Comparison of ENCODE assay signal across 26 mouse cellular contexts in genomic region chr8:61865365-61865764, GRCm38 (mm10). TPM values are rescaled to one million over a fixed set of nuclear protein-coding genes. Genes with fewer than 3 reads are reported as not detected.
A peak's percentile ranks its signal among the peaks of the same experiment; 100 is the strongest.
DNase-seq lines count a peak whose midpoint lies in the region; ATAC-seq and TF ChIP-seq lines count a peak whose summit lies in the region.
"Had no signal": no experiment of that assay in that cellular context is flagged by ENCODE, and none has a peak within 500 bp of the region (broad histone marks: within the 10 kb centered on the region; RNA-seq: fewer than 3 reads in every experiment).

No protein-coding gene starts in this region.

- H3K79me2 ChIP-seq in liver, adult 2 months (ENCODE audit: control insufficient read depth, insufficient read depth, low read length): no peaks in the 10 kb centered on the region

- no peaks in the 10 kb centered on the region for H3K27me3 ChIP-seq in forebrain, embryonic 15.5 days
- no peaks in the 10 kb centered on the region for H3K27me3 ChIP-seq in forebrain, embryonic 13.5 days
- H3K27me3 ChIP-seq in hindbrain, embryonic 16.5 days (replicated peaks; ENCODE audit: control insufficient read depth, insufficient read depth, low read length): no peaks in the 10 kb centered on the region
- no peaks in the 10 kb centered on the region for H3K27me3 ChIP-seq in hindbrain, embryonic 13.5 days
- H3K27me3 ChIP-seq in liver, adult 2 months (ENCODE audit: control insufficient read depth, insufficient read depth, low read length): no peaks in the 10 kb centered on the region
- H3K27me3 ChIP-seq: CH12.LX; heart, embryonic 12.5 days; heart, embryonic 15.5 days; hindbrain, embryonic 15.5 days had no signal

- no peak overlapping the region for H3K4me2 ChIP-seq in forebrain, embryonic 15.5 days (replicated peaks)
- no peak overlapping the region for H3K4me2 ChIP-seq in forebrain, embryonic 13.5 days
- H3K4me2 ChIP-seq in hindbrain, embryonic 16.5 days (ENCODE audit: low read length): no peak overlapping the region
- no peak overlapping the region for H3K4me2 ChIP-seq in hindbrain, embryonic 13.5 days
- H3K4me2 ChIP-seq: heart, embryonic 12.5 days; heart, embryonic 15.5 days; hindbrain, embryonic 15.5 days had no signal

- 55% methylated on average over 7 of the region's 7 CpGs for WGBS in forebrain, embryonic 15.5 days
- 75% methylated on average over 7 of the region's 7 CpGs for WGBS in forebrain, embryonic 13.5 days
- WGBS in hindbrain, embryonic 16.5 days: 73% methylated on average over 7 of the region's 7 CpGs
- 91% methylated on average over 7 of the region's 7 CpGs for WGBS in hindbrain, embryonic 13.5 days
- WGBS in liver, adult 2 months: 38% methylated on average over 7 of the region's 7 CpGs

- ATAC-seq in forebrain, embryonic 15.5 days (replicated peaks): peak; percentile 69
- ATAC-seq in forebrain, embryonic 13.5 days: no peak
- ATAC-seq in hindbrain, embryonic 16.5 days: 0 out of 2 replicates have a peak, but pooled peaks have one; percentile 56
- no peak for ATAC-seq in hindbrain, embryonic 13.5 days (ENCODE audit: low FRiP score)
- ATAC-seq: inflammation-experienced regulatory T-cells, adult 6 months; intestine, embryonic 16.5 days had no signal

- no peaks in the 10 kb centered on the region for H3K9me3 ChIP-seq in forebrain, embryonic 15.5 days
- no peaks in the 10 kb centered on the region for H3K9me3 ChIP-seq in forebrain, embryonic 13.5 days (replicated peaks)
- H3K9me3 ChIP-seq in hindbrain, embryonic 16.5 days (ENCODE audit: control insufficient read depth, low read length): no peaks in the 10 kb centered on the region
- H3K9me3 ChIP-seq in hindbrain, embryonic 13.5 days: no peaks in the 10 kb centered on the region
- H3K9me3 ChIP-seq: G1E; heart, embryonic 12.5 days; heart, embryonic 15.5 days; hindbrain, embryonic 10.5 days; hindbrain, embryonic 15.5 days had no signal

- DNase-seq in liver, adult 2 months (ENCODE audit: extremely low read depth, low read depth, low spot score): peak; percentile 71
- DNase-seq in liver: no peak
- peak; percentile 16 for DNase-seq in Muller cell, postnatal 12 days (ENCODE audit: inconsistent ontology term)
- no peak for DNase-seq in adrenal gland, postnatal 4 days (ENCODE audit: low spot score in 2 of 2)
- DNase-seq: adrenal gland, adult 2 months; adrenal gland, postnatal 14 days; B cell, adult 2 months; cerebellum, adult 18-20 months; cerebellum, adult 9-10 months; cerebellum, postnatal 14 days; gastrocnemius, postnatal 25 days; heart, postnatal 10 days; heart, postnatal 36 days; kidney, adult 18-20 months had no signal

- no peak overlapping the region for H3K27ac ChIP-seq in forebrain, embryonic 15.5 days (replicated peaks)
- H3K27ac ChIP-seq in forebrain, embryonic 13.5 days: no peak overlapping the region
- H3K27ac ChIP-seq in hindbrain, embryonic 16.5 days (ENCODE audit: low read depth, low read length): no peak overlapping the region
- no peak overlapping the region for H3K27ac ChIP-seq in hindbrain, embryonic 13.5 days
- no peak overlapping the region for H3K27ac ChIP-seq in liver, adult 2 months (replicated peaks; ENCODE audit: insufficient read depth, low read depth, low read length)
- H3K27ac ChIP-seq: heart, embryonic 15.5 days; hindbrain, embryonic 10.5 days; hindbrain, embryonic 15.5 days had no signal

- TF ChIP-seq POLR2A in liver, adult 2 months (IDR thresholded peaks at IDR 0.05; ENCODE audit: extremely low read depth, insufficient read depth, low read length): no peak

- no peaks in the 10 kb centered on the region for H3K36me3 ChIP-seq in forebrain, embryonic 15.5 days
- H3K36me3 ChIP-seq in forebrain, embryonic 13.5 days (ENCODE audit: poor library complexity, severe bottlenecking): no peaks in the 10 kb centered on the region
- H3K36me3 ChIP-seq in hindbrain, embryonic 16.5 days (ENCODE audit: control insufficient read depth, insufficient read depth, low read length): no peaks in the 10 kb centered on the region
- no peaks in the 10 kb centered on the region for H3K36me3 ChIP-seq in hindbrain, embryonic 13.5 days
- H3K36me3 ChIP-seq in liver, adult 2 months (ENCODE audit: control insufficient read depth, insufficient read depth, low read length): no peaks in the 10 kb centered on the region
- H3K36me3 ChIP-seq: G1E; hindbrain, embryonic 10.5 days; hindbrain, embryonic 15.5 days had no signal

- H3K9ac ChIP-seq in forebrain, embryonic 15.5 days (replicated peaks): no peak overlapping the region
- no peak overlapping the region for H3K9ac ChIP-seq in forebrain, embryonic 13.5 days
- no peak overlapping the region for H3K9ac ChIP-seq in hindbrain, embryonic 16.5 days (ENCODE audit: low read depth, low read length)
- H3K9ac ChIP-seq in hindbrain, embryonic 13.5 days: no peak overlapping the region
- no peak overlapping the region for H3K9ac ChIP-seq in liver, adult 2 months (ENCODE audit: low read depth, low read length)
- H3K9ac ChIP-seq: heart, embryonic 12.5 days; heart, embryonic 15.5 days; hindbrain, embryonic 15.5 days had no signal

- peaks cover 8% of the 10 kb centered on the region; the same call in 1 of the 2 replicates for H3K4me1 ChIP-seq in forebrain, embryonic 15.5 days
- H3K4me1 ChIP-seq in forebrain, embryonic 13.5 days: 0 out of 2 replicates have a peak, but pooled peaks cover 3% of the 10 kb centered on the region
- no peaks in the 10 kb centered on the region for H3K4me1 ChIP-seq in hindbrain, embryonic 16.5 days (ENCODE audit: control insufficient read depth, insufficient read depth, low read depth, low read length)
- H3K4me1 ChIP-seq in hindbrain, embryonic 13.5 days (replicated peaks): no peaks in the 10 kb centered on the region
- H3K4me1 ChIP-seq in liver, adult 2 months (ENCODE audit: control insufficient read depth, insufficient read depth, low read length): no peaks in the 10 kb centered on the region
- H3K4me1 ChIP-seq: hindbrain, embryonic 10.5 days; hindbrain, embryonic 15.5 days had no signal

- no peak overlapping the region for H3K4me3 ChIP-seq in forebrain, embryonic 15.5 days
- H3K4me3 ChIP-seq in forebrain, embryonic 13.5 days: no peak overlapping the region
- H3K4me3 ChIP-seq in hindbrain, embryonic 16.5 days (ENCODE audit: low read length): no peak overlapping the region
- H3K4me3 ChIP-seq in hindbrain, embryonic 13.5 days: no peak overlapping the region
- no peak overlapping the region for H3K4me3 ChIP-seq in liver, adult 2 months (ENCODE audit: insufficient read depth, low read depth, low read length)
- H3K4me3 ChIP-seq: heart, embryonic 12.5 days; heart, embryonic 15.5 days; hindbrain, embryonic 10.5 days; hindbrain, embryonic 15.5 days had no signal

- TF ChIP-seq CTCF in liver, adult 2 months (IDR thresholded peaks at IDR 0.05; ENCODE audit: low read depth, low read length): no peak

RNA-seq across cellular contexts. Expression of gene Palld, which starts 37.1 kb away (rescaled TPM):
- 19.0 and 19.4 TPM in 2 replicates for polyA plus RNA-seq in forebrain, embryonic 15.5 days (2015; fragmentation: Nextera tagmentation; extraction: Ambion mirVana)
- polyA plus RNA-seq in forebrain, embryonic 13.5 days (2015; fragmentation: Nextera tagmentation; extraction: Ambion mirVana): 30.2 and 33.8 TPM in 2 replicates
- 17.3 and 18.7 TPM in 2 replicates for polyA plus RNA-seq in hindbrain, embryonic 16.5 days (2015; fragmentation: Nextera tagmentation; extraction: Ambion mirVana)
- polyA plus RNA-seq in hindbrain, embryonic 13.5 days (2015; fragmentation: Nextera tagmentation; extraction: Ambion mirVana): 24.5 and 25.2 TPM in 2 replicates
- total RNA-seq in liver, adult 2 months (2014; rRNA removed): 10.1 and 15.3 TPM in 2 replicates
- polyA plus RNA-seq in liver, adult 2 months (2012; rRNA removed): 17.8 and 25.0 TPM in 2 replicates
- total RNA-seq in adrenal gland, postnatal 4 days (2021): 10 to 100 TPM; 40.5 to 41.4 TPM
- polyA plus RNA-seq: G1E had no signal

Comparison
In these comparisons a context has a peak if more than half of its experiments do, and no peak if none do; other contexts are left out.
1. ATAC-seq: peak in forebrain, embryonic 15.5 days (single experiment) and hindbrain, embryonic 16.5 days (single experiment); none in forebrain, embryonic 13.5 days (single experiment) and hindbrain, embryonic 13.5 days (single experiment).
2. DNase-seq: peak in liver, adult 2 months (single experiment) and Muller cell, postnatal 12 days (single experiment); none in liver (single experiment) and adrenal gland, postnatal 4 days (0 of 2).